Mouse (Mus musculus): ENCODE results near the gene Cdh19. TPM values are rescaled to one million over a fixed set of nuclear protein-coding genes. Genes with fewer than 3 reads are reported as not detected.

Gene Cdh19
- total RNA-seq (2012; rRNA removed): 0.04 TPM in 1 of 2 replicates, not detected in the other

- Histone ChIP-seq H3K4me3 (ENCODE audit: insufficient read depth in 1 of 2, low read depth in 1 of 2, low read length in 2 of 2, poor library complexity in 1 of 2, severe bottlenecking in 1 of 2) (no peak within 1 kb of the TSS), H3K9me3 (ENCODE audit: control insufficient read depth, insufficient read depth, low read depth, low read length) (no peaks in the 10 kb centered on the region), H3K4me1 (ENCODE audit: control insufficient read depth in 2 of 2, insufficient read depth in 2 of 2, low read length in 2 of 2, poor library complexity in 1 of 2) (no peaks in the 10 kb centered on the region), H3K36me3 (ENCODE audit: control insufficient read depth, insufficient read depth, low read length, poor library complexity, severe bottlenecking) (no peaks in the 10 kb centered on the region), H3K9ac (ENCODE audit: insufficient read depth, low read depth, low read length, poor library complexity, severe bottlenecking) (no peak within 1 kb of the TSS), H3K27ac (ENCODE audit: insufficient read depth, low read depth, low read length, poor library complexity, severe bottlenecking) (no peak within 1 kb of the TSS)
- TF ChIP-seq HCFC1 (IDR thresholded peaks at IDR 0.05; ENCODE audit: borderline replicate concordance, insufficient read depth, low read length): no peak
- no peak for TF ChIP-seq ZC3H11A (IDR thresholded peaks at IDR 0.05; ENCODE audit: borderline replicate concordance, low read depth, low read length)
- no peak for TF ChIP-seq MAFK (IDR thresholded peaks at IDR 0.05; ENCODE audit: insufficient read depth, low read depth, low read length)
- TF ChIP-seq ZNF384 (IDR thresholded peaks at IDR 0.05; ENCODE audit: low read depth, low read length): no peak
- no peak for TF ChIP-seq CHD2 (IDR thresholded peaks at IDR 0.05; ENCODE audit: low read depth, low read length)
- no peak for DNase-seq (ENCODE audit: low read depth, low spot score)
- in situ Hi-C loops (cut with MboI; ENCODE audit: low sequenced_read_pairs in 2 of 2, unreplicated experiment in 2 of 2): no loop called here
Observed at GRCm38 (mm10) chr1:110977484-110977883, at the start of gene Cdh19. Gene Cdh19 (minus strand): TSS chr1:110977584.

DNA sequence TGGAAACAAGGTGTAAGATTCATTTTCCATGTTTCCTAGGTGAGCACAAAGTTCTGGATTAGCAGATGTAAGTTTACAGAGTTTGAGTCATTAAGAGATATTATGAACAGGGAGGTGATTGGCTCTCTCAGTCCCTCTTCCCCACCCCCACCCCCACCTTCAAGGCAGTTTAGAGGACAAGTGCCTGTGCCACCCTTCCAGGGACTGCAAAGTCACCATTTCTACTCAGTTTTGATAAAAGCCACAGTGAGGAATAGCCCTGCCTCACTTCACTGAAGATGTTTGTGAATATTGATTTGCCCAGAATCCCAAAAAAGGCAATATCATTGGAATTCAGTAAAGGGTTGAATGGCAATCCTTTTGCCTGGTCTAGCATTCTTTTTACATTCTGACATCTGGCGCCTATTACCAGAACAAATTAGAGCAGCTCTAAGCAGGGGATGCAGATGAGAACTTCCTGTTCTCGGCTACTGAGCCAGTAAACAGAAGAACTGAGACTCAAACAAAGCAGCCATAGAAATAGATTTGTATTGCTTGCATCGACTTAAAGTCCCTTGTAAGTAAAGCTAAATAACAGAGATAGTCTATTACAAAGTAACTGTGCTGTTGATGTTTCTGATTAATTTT, 43.2 kb upstream of the Cdh19 start:
- no peak for DNase-seq (ENCODE audit: low read depth, low spot score)
- TF ChIP-seq HCFC1 (IDR thresholded peaks at IDR 0.05; ENCODE audit: borderline replicate concordance, insufficient read depth, low read length) (no peak), MAFK (IDR thresholded peaks at IDR 0.05; ENCODE audit: insufficient read depth, low read depth, low read length) (no peak)
- Histone ChIP-seq H3K9me3 (ENCODE audit: control insufficient read depth, insufficient read depth, low read depth, low read length) (no peaks in the 10 kb centered on the region), H3K4me1 (ENCODE audit: control insufficient read depth in 2 of 2, insufficient read depth in 2 of 2, low read length in 2 of 2, poor library complexity in 1 of 2) (no peaks in the 10 kb centered on the region), H3K4me3 (ENCODE audit: insufficient read depth in 1 of 2, low read depth in 1 of 2, low read length in 2 of 2, poor library complexity in 1 of 2, severe bottlenecking in 1 of 2) (no peak overlapping the region), H3K9ac (ENCODE audit: insufficient read depth, low read depth, low read length, poor library complexity, severe bottlenecking) (no peak overlapping the region), H3K36me3 (ENCODE audit: control insufficient read depth, insufficient read depth, low read length, poor library complexity, severe bottlenecking) (no peaks in the 10 kb centered on the region), H3K27ac (ENCODE audit: insufficient read depth, low read depth, low read length, poor library complexity, severe bottlenecking) (no peak overlapping the region)
- in situ Hi-C loops (cut with MboI; ENCODE audit: low sequenced_read_pairs in 2 of 2, unreplicated experiment in 2 of 2): no loop called here

DNA sequence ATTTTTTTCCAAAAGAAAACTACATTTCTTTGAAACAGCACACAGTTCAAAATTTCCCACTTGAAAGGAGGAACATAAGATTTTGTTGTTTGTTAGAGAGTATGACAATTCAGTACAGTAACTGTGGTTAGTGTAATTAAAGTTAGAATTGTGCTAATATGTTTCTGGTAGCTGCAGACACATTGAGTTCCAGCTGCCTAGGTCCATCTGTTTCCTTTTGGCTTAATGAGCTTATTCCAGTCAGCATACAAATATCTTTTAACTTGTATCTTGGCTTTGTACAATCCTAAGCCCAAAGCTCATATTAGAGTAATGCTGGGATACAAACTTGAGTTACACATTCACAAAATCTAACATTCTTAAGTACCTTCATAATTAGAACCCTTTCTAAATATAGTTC, 40.3 kb upstream of the Cdh19 start:
- Histone ChIP-seq H3K9me3 (ENCODE audit: control insufficient read depth, insufficient read depth, low read depth, low read length) (no peaks in the 10 kb centered on the region), H3K4me3 (ENCODE audit: insufficient read depth in 1 of 2, low read depth in 1 of 2, low read length in 2 of 2, poor library complexity in 1 of 2, severe bottlenecking in 1 of 2) (no peak overlapping the region), H3K4me1 (ENCODE audit: control insufficient read depth in 2 of 2, insufficient read depth in 2 of 2, low read length in 2 of 2, poor library complexity in 1 of 2) (no peaks in the 10 kb centered on the region), H3K36me3 (ENCODE audit: control insufficient read depth, insufficient read depth, low read length, poor library complexity, severe bottlenecking) (no peaks in the 10 kb centered on the region), H3K27ac (ENCODE audit: insufficient read depth, low read depth, low read length, poor library complexity, severe bottlenecking) (no peak overlapping the region), H3K9ac (ENCODE audit: insufficient read depth, low read depth, low read length, poor library complexity, severe bottlenecking) (no peak overlapping the region)
- DNase-seq (ENCODE audit: low read depth, low spot score): no peak
- in situ Hi-C loops (cut with MboI; ENCODE audit: low sequenced_read_pairs in 2 of 2, unreplicated experiment in 2 of 2): no loop called here
- TF ChIP-seq ZNF384 (IDR thresholded peaks at IDR 0.05; ENCODE audit: low read depth, low read length): no peak
- no peak for TF ChIP-seq MAFK (IDR thresholded peaks at IDR 0.05; ENCODE audit: insufficient read depth, low read depth, low read length)

DNA sequence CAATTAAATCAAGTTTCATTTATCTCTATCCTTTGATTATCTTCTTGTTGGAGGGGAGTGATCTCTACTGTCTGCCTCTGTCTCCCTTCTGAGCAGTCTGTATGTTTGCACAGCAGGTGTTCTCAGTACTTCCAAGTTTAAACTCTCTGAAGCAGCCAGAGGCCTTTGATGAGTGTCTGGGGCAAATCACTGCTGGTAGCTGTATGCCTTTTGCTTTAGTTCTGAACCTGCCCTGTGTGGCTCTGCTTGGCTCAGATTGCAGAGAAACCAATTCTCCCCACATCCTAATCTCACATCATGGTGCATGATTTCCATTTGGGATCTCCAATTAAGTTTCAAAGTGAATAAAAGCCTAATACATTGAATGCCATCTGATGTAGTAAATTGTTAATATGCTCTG, 12.4 kb upstream of the Cdh19 start:
- no peak for TF ChIP-seq MAFK (IDR thresholded peaks at IDR 0.05; ENCODE audit: insufficient read depth, low read depth, low read length)
- TF ChIP-seq ZC3H11A (IDR thresholded peaks at IDR 0.05; ENCODE audit: borderline replicate concordance, low read depth, low read length): no peak
- TF ChIP-seq ZNF384 (IDR thresholded peaks at IDR 0.05; ENCODE audit: low read depth, low read length): no peak
- TF ChIP-seq HCFC1 (IDR thresholded peaks at IDR 0.05; ENCODE audit: borderline replicate concordance, insufficient read depth, low read length): no peak
- no peak for TF ChIP-seq CHD2 (IDR thresholded peaks at IDR 0.05; ENCODE audit: low read depth, low read length)
- in situ Hi-C loops (cut with MboI; ENCODE audit: low sequenced_read_pairs in 2 of 2, unreplicated experiment in 2 of 2): no loop called here
- H3K9ac ChIP-seq (ENCODE audit: insufficient read depth, low read depth, low read length, poor library complexity, severe bottlenecking): no peak overlapping the region
- no peak for DNase-seq (ENCODE audit: low read depth, low spot score)
- H3K4me1 ChIP-seq (ENCODE audit: control insufficient read depth in 2 of 2, insufficient read depth in 2 of 2, low read length in 2 of 2, poor library complexity in 1 of 2): no peaks in the 10 kb centered on the region
- H3K9me3 ChIP-seq (ENCODE audit: control insufficient read depth, insufficient read depth, low read depth, low read length): no peaks in the 10 kb centered on the region
- no peak overlapping the region for H3K4me3 ChIP-seq (ENCODE audit: insufficient read depth in 1 of 2, low read depth in 1 of 2, low read length in 2 of 2, poor library complexity in 1 of 2, severe bottlenecking in 1 of 2)
- no peaks in the 10 kb centered on the region for H3K36me3 ChIP-seq (ENCODE audit: control insufficient read depth, insufficient read depth, low read length, poor library complexity, severe bottlenecking)
- no peak overlapping the region for H3K27ac ChIP-seq (ENCODE audit: insufficient read depth, low read depth, low read length, poor library complexity, severe bottlenecking)

GRCm38 (mm10) chr1:110969201-110969600, 8.2 kb downstream of the Cdh19 start:
- TF ChIP-seq ZNF384 (IDR thresholded peaks at IDR 0.05; ENCODE audit: low read depth, low read length): no peak
- TF ChIP-seq ZC3H11A (IDR thresholded peaks at IDR 0.05; ENCODE audit: borderline replicate concordance, low read depth, low read length): no peak
- TF ChIP-seq MAFK (IDR thresholded peaks at IDR 0.05; ENCODE audit: insufficient read depth, low read depth, low read length): no peak
- TF ChIP-seq CHD2 (IDR thresholded peaks at IDR 0.05; ENCODE audit: low read depth, low read length): no peak
- TF ChIP-seq HCFC1 (IDR thresholded peaks at IDR 0.05; ENCODE audit: borderline replicate concordance, insufficient read depth, low read length): no peak
- Histone ChIP-seq H3K4me3 (ENCODE audit: insufficient read depth in 1 of 2, low read depth in 1 of 2, low read length in 2 of 2, poor library complexity in 1 of 2, severe bottlenecking in 1 of 2) (no peak overlapping the region), H3K4me1 (ENCODE audit: control insufficient read depth in 2 of 2, insufficient read depth in 2 of 2, low read length in 2 of 2, poor library complexity in 1 of 2) (no peaks in the 10 kb centered on the region), H3K36me3 (ENCODE audit: control insufficient read depth, insufficient read depth, low read length, poor library complexity, severe bottlenecking) (no peaks in the 10 kb centered on the region), H3K9me3 (ENCODE audit: control insufficient read depth, insufficient read depth, low read depth, low read length) (no peaks in the 10 kb centered on the region), H3K9ac (ENCODE audit: insufficient read depth, low read depth, low read length, poor library complexity, severe bottlenecking) (no peak overlapping the region), H3K27ac (ENCODE audit: insufficient read depth, low read depth, low read length, poor library complexity, severe bottlenecking) (no peak overlapping the region)
- no peak for DNase-seq (ENCODE audit: low read depth, low spot score)
- in situ Hi-C loops (cut with MboI; ENCODE audit: low sequenced_read_pairs in 2 of 2, unreplicated experiment in 2 of 2): no loop called here

All from ES-E14 (cell line).